Mouse (Mus musculus): ENCODE data around the gene Camta1. TPM values are rescaled to one million over a fixed set of nuclear protein-coding genes. Genes with fewer than 3 reads are reported as not detected.

The Camta1 gene
- polyA plus RNA-seq, 1 experiment from 2014 or later, result 93.9 TPM

DNA sequence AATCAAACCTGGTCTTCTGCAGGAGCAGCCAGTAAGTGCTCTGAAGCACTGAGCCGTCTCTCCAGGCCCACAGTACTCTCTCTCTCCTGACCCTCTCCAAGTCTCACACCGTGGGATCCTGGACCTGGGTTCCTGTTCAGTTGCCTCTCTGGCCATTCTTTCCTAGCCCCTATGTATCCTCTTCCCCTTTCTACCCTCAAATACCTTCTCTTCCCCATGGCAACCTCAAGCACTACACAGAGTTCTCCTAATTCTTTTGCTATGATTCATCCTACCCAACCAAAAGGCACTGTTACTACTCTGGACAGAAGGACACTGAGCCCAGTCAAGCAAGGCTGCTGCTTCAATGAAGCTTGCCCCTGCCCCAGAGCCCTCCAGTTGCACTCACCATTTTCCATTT lies 19.1 kb downstream of the Camta1 start:
- Histone ChIP-seq H3K9ac (ENCODE audit: low read depth, low read length) (no peak overlapping the region), H3K4me2 (no peak overlapping the region), H3K4me3 (ENCODE audit: low read depth, low read length) (no peak overlapping the region), H3K4me1 (replicated peaks; ENCODE audit: control insufficient read depth, insufficient read depth, low read length) (peaks cover 16% of the 10 kb centered on the region), H3K9me3 (ENCODE audit: control insufficient read depth, low read length) (no peaks in the 10 kb centered on the region), H3K27me3 (replicated peaks; ENCODE audit: control insufficient read depth, insufficient read depth, low read length) (no peaks in the 10 kb centered on the region), H3K27ac (ENCODE audit: low read depth, low read length) (no peak overlapping the region), H3K36me3 (ENCODE audit: control insufficient read depth, insufficient read depth, low read length) (no peaks in the 10 kb centered on the region)
- DNase-seq (ENCODE audit: low spot score), result no peak
- no peak for ATAC-seq (replicated peaks; ENCODE audit: low FRiP score)
- WGBS, result 63% methylated on average over 2 of the region's 2 CpGs

DNA sequence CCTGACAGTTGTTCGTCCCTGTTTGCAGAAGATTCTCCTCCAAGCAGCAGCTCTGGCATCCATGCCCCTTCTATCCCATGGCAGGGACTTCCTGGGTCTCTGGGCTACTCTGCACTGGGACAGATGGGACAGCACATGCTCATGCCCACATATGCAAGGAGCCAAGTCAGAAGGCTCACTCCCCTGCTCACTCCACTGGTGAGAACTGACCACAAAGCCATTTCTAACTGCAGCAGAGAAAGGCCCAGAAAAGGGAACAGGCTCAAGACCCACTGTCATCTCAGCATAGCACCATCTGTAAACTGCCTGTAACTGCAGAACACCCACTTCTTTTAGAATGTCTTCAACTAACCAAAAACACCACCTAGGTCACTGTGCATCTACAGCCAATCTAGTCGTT lies 23.2 kb downstream of the Camta1 start:
- H3K4me3 ChIP-seq (ENCODE audit: low read depth, low read length), result no peak overlapping the region
- H3K27me3 ChIP-seq (replicated peaks; ENCODE audit: control insufficient read depth, insufficient read depth, low read length), result no peaks in the 10 kb centered on the region
- no peaks in the 10 kb centered on the region for H3K9me3 ChIP-seq (ENCODE audit: control insufficient read depth, low read length)
- H3K36me3 ChIP-seq (ENCODE audit: control insufficient read depth, insufficient read depth, low read length), result no peaks in the 10 kb centered on the region
- WGBS, result 52% methylated on average over 2 of the region's 2 CpGs
- no peak overlapping the region for H3K4me2 ChIP-seq
- no peak overlapping the region for H3K9ac ChIP-seq (ENCODE audit: low read depth, low read length)
- ATAC-seq (replicated peaks; ENCODE audit: low FRiP score), result no peak
- no peak for DNase-seq (ENCODE audit: low spot score)
- H3K4me1 ChIP-seq (replicated peaks; ENCODE audit: control insufficient read depth, insufficient read depth, low read length), result peaks cover 7% of the 10 kb centered on the region; the same call in 1 of the 2 replicates
- H3K27ac ChIP-seq (ENCODE audit: low read depth, low read length), result no peak overlapping the region

DNA sequence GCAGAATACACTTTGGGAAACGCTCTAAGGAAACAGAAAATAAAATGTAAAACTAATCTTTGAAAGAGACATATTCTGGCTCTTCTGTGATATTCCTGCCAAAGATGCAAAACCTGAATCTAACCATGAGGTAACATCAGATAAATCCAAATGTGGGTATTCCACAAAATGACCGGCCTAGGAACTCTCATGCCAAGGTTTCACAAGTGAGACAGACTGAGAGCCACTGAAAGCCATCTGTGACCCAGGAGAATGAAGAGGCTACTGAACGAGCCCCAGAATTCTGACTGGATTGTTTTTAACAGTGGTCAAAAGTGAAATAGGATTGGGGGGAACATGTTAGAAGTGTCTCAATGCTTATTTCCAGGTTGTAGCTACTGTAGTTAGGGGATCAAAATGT lies 25.8 kb downstream of the Camta1 start:
- ATAC-seq (replicated peaks; ENCODE audit: low FRiP score) (no peak), DNase-seq (ENCODE audit: low spot score) (no peak)
- WGBS, result 85% methylated on average over 3 of the region's 3 CpGs
- Histone ChIP-seq H3K4me1 (replicated peaks; ENCODE audit: control insufficient read depth, insufficient read depth, low read length) (no peaks in the 10 kb centered on the region), H3K4me2 (no peak overlapping the region), H3K9ac (ENCODE audit: low read depth, low read length) (no peak overlapping the region), H3K9me3 (ENCODE audit: control insufficient read depth, low read length) (no peaks in the 10 kb centered on the region), H3K4me3 (ENCODE audit: low read depth, low read length) (no peak overlapping the region), H3K36me3 (ENCODE audit: control insufficient read depth, insufficient read depth, low read length) (no peaks in the 10 kb centered on the region), H3K27me3 (replicated peaks; ENCODE audit: control insufficient read depth, insufficient read depth, low read length) (no peaks in the 10 kb centered on the region), H3K27ac (ENCODE audit: low read depth, low read length) (no peak overlapping the region)

DNA sequence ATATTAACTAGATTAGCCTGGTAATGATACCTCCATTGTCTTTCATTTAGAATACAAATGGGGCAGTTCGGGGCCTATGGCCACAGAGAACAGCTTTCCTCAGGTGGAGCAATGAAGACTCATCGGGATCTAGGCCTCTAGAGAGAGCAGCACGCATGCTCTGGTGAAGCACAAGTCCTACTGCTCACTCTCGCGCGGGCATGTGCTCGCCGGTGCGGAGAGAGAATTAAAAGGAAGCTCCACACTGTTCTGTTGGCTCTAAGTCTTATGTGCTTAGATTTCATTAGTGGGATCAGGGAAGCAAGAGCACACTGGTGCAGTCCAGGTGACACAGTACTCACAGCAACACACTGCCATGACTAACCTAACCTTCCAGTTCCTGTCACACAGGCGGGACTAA lies 27.1 kb downstream of the Camta1 start:
- H3K4me1 ChIP-seq (replicated peaks; ENCODE audit: control insufficient read depth, insufficient read depth, low read length), result no peaks in the 10 kb centered on the region
- H3K27me3 ChIP-seq (replicated peaks; ENCODE audit: control insufficient read depth, insufficient read depth, low read length), result no peaks in the 10 kb centered on the region
- no peak overlapping the region for H3K4me2 ChIP-seq
- H3K36me3 ChIP-seq (ENCODE audit: control insufficient read depth, insufficient read depth, low read length), result no peaks in the 10 kb centered on the region
- no peak overlapping the region for H3K9ac ChIP-seq (ENCODE audit: low read depth, low read length)
- DNase-seq (ENCODE audit: low spot score) (no peak), ATAC-seq (replicated peaks; ENCODE audit: low FRiP score) (no peak)
- no peak overlapping the region for H3K4me3 ChIP-seq (ENCODE audit: low read depth, low read length)
- no peak overlapping the region for H3K27ac ChIP-seq (ENCODE audit: low read depth, low read length)
- no peaks in the 10 kb centered on the region for H3K9me3 ChIP-seq (ENCODE audit: control insufficient read depth, low read length)
- 94% methylated on average over 10 of the region's 10 CpGs for WGBS

DNA sequence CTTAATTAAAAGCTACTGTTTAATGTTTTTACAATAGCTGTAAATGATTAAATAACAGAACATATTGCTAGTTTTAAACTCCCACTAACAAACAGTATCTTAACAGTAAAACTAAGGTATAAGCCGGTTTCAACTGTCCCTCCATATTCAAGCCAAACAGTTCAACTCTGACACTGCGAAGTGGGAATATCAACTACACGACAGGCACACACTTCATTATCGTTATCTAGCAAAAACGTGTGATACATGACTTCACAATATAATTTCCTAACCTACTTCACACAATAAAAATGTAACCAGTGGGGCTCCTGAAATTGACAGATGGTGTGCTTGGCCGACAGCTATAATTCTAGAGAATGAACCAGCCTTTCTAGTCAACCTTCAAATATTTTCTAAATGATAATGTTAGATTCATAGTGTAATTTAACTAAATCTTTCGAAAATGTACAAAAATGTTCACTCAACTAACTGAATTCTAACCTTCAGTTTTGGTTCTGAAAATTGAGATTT lies 27.7 kb downstream of the Camta1 start:
- no peaks in the 10 kb centered on the region for H3K36me3 ChIP-seq (ENCODE audit: control insufficient read depth, insufficient read depth, low read length)
- DNase-seq (ENCODE audit: low spot score) (no peak), ATAC-seq (replicated peaks; ENCODE audit: low FRiP score) (no peak)
- H3K4me2 ChIP-seq, result no peak overlapping the region
- H3K4me1 ChIP-seq (replicated peaks; ENCODE audit: control insufficient read depth, insufficient read depth, low read length), result no peaks in the 10 kb centered on the region
- no peaks in the 10 kb centered on the region for H3K9me3 ChIP-seq (ENCODE audit: control insufficient read depth, low read length)
- no peak overlapping the region for H3K27ac ChIP-seq (ENCODE audit: low read depth, low read length)
- 76% methylated on average over 7 of the region's 7 CpGs for WGBS
- no peak overlapping the region for H3K4me3 ChIP-seq (ENCODE audit: low read depth, low read length)
- no peaks in the 10 kb centered on the region for H3K27me3 ChIP-seq (replicated peaks; ENCODE audit: control insufficient read depth, insufficient read depth, low read length)
- H3K9ac ChIP-seq (ENCODE audit: low read depth, low read length), result no peak overlapping the region

DNA sequence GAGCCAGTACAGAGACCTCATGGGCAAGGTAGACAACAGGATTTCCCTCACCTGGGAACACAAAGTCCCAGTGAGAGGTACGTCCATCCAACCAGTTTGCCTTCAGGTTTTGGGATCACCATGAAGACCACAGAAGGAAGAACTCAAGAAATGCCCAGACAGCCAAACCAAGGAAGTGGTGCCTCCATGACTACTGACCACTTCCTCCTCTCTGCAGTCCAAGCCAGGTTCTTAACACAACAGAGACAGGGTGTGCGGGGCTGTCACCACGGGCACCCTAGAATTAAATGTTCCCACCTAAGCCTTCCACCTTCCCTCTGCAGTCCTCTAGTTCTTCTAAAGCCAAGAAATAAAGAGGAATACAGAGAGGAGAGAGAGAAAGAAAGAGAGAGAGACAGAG lies 33.8 kb downstream of the Camta1 start:
- 60% methylated on average over 3 of the region's 3 CpGs for WGBS
- no peak for ATAC-seq (replicated peaks; ENCODE audit: low FRiP score)
- no peak overlapping the region for H3K9ac ChIP-seq (ENCODE audit: low read depth, low read length)
- no peak overlapping the region for H3K27ac ChIP-seq (ENCODE audit: low read depth, low read length)
- no peaks in the 10 kb centered on the region for H3K36me3 ChIP-seq (ENCODE audit: control insufficient read depth, insufficient read depth, low read length)
- H3K4me2 ChIP-seq, result no peak overlapping the region
- no peak overlapping the region for H3K4me3 ChIP-seq (ENCODE audit: low read depth, low read length)
- peaks cover 8% of the 10 kb centered on the region; the same call in 1 of the 2 replicates for H3K4me1 ChIP-seq (replicated peaks; ENCODE audit: control insufficient read depth, insufficient read depth, low read length)
- no peak for DNase-seq (ENCODE audit: low spot score)
- H3K27me3 ChIP-seq (replicated peaks; ENCODE audit: control insufficient read depth, insufficient read depth, low read length), result no peaks in the 10 kb centered on the region
- H3K9me3 ChIP-seq (ENCODE audit: control insufficient read depth, low read length), result no peaks in the 10 kb centered on the region

DNA sequence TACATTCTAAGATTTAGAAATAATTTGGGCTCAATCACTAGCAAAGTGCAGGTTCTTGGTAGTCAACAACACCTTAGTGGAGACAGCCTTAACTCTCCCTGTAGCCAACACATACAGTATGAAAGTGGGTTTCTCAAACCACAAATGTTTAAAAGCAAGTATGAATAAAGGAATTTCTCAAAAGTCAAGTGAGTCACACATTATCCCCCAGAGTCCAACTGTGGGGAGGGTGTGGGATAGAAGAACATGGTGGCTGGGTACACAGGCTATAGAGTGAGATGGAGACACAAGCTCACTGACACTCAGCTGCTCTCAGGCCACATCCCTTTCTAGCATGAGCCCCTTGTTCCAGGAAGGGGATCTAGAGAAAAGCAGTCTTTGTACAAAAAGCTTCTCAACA lies 34.3 kb downstream of the Camta1 start:
- DNase-seq (ENCODE audit: low spot score) (no peak), ATAC-seq (replicated peaks; ENCODE audit: low FRiP score) (no peak)
- no peaks in the 10 kb centered on the region for H3K9me3 ChIP-seq (ENCODE audit: control insufficient read depth, low read length)
- no peak overlapping the region for H3K4me3 ChIP-seq (ENCODE audit: low read depth, low read length)
- no peak overlapping the region for H3K4me2 ChIP-seq
- H3K36me3 ChIP-seq (ENCODE audit: control insufficient read depth, insufficient read depth, low read length), result no peaks in the 10 kb centered on the region
- H3K27me3 ChIP-seq (replicated peaks; ENCODE audit: control insufficient read depth, insufficient read depth, low read length), result no peaks in the 10 kb centered on the region
- H3K9ac ChIP-seq (ENCODE audit: low read depth, low read length), result no peak overlapping the region
- H3K4me1 ChIP-seq (replicated peaks; ENCODE audit: control insufficient read depth, insufficient read depth, low read length), result peaks cover 8% of the 10 kb centered on the region; the same call in 1 of the 2 replicates
- no peak overlapping the region for H3K27ac ChIP-seq (ENCODE audit: low read depth, low read length)

DNA sequence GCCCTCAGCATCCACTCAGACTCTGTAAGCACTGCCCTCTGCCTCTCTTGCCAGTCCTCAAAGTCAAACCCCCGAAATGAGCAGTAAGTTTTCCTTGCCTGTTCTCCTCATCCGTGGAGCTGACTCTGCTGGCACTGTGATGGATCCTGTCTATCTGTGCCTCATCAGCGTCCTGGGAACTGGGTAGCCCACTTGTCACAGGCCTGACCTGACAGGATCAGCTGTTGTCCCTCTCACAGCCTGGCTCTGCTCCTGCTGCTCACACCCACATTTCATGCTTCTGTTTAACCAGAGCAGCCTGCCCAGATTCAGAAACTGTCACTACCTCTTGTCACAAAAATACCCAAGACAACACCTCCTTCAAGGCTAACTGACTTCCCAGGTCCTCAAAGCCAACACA lies 37.7 kb downstream of the Camta1 start:
- no peaks in the 10 kb centered on the region for H3K9me3 ChIP-seq (ENCODE audit: control insufficient read depth, low read length)
- H3K27me3 ChIP-seq (replicated peaks; ENCODE audit: control insufficient read depth, insufficient read depth, low read length), result no peaks in the 10 kb centered on the region
- H3K27ac ChIP-seq (ENCODE audit: low read depth, low read length), result no peak overlapping the region
- ATAC-seq (replicated peaks; ENCODE audit: low FRiP score), result no peak
- 64% methylated on average over 3 of the region's 3 CpGs for WGBS
- no peak for DNase-seq (ENCODE audit: low spot score)
- no peak overlapping the region for H3K4me2 ChIP-seq
- H3K4me3 ChIP-seq (ENCODE audit: low read depth, low read length), result no peak overlapping the region
- H3K36me3 ChIP-seq (ENCODE audit: control insufficient read depth, insufficient read depth, low read length), result no peaks in the 10 kb centered on the region
- H3K9ac ChIP-seq (ENCODE audit: low read depth, low read length), result no peak overlapping the region
- peaks cover 15% of the 10 kb centered on the region for H3K4me1 ChIP-seq (replicated peaks; ENCODE audit: control insufficient read depth, insufficient read depth, low read length)

DNA sequence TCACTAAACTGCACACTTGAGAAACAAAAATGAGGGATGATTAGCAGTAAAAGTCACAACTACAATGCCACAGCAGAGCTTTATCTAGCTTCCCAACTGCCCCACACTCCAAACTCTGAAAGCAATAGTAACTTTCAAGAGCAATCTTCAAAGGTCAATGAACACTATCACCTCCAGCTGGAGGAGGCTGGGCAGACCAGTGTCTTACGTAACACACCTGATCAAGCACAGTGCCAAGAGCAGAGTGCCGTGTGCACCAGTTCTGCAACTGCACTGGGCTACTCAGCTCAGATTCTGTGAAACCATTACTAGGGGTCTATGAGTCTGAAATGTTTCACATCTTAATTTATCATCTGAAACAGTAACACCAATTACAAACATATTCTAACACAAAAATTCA lies 38.7 kb downstream of the Camta1 start:
- 51% methylated on average over 2 of the region's 2 CpGs for WGBS
- H3K4me2 ChIP-seq, result no peak overlapping the region
- no peak overlapping the region for H3K9ac ChIP-seq (ENCODE audit: low read depth, low read length)
- H3K27me3 ChIP-seq (replicated peaks; ENCODE audit: control insufficient read depth, insufficient read depth, low read length), result no peaks in the 10 kb centered on the region
- ATAC-seq (replicated peaks; ENCODE audit: low FRiP score) (no peak), DNase-seq (ENCODE audit: low spot score) (no peak)
- no peaks in the 10 kb centered on the region for H3K9me3 ChIP-seq (ENCODE audit: control insufficient read depth, low read length)
- peaks cover 24% of the 10 kb centered on the region for H3K4me1 ChIP-seq (replicated peaks; ENCODE audit: control insufficient read depth, insufficient read depth, low read length)
- no peak overlapping the region for H3K27ac ChIP-seq (ENCODE audit: low read depth, low read length)
- H3K4me3 ChIP-seq (ENCODE audit: low read depth, low read length), result no peak overlapping the region
- H3K36me3 ChIP-seq (ENCODE audit: control insufficient read depth, insufficient read depth, low read length), result no peaks in the 10 kb centered on the region
